Mouse (Mus musculus) liver, adult 2 months (tissue): Measurements from ENCODE around the gene Nuak2. TPM values are rescaled to one million over a fixed set of nuclear protein-coding genes. Genes with fewer than 3 reads are reported as not detected.
"Not testable (repeated sequence)": the region's sequence is repeated elsewhere in the genome, so short reads cannot be mapped to it uniquely, and the experiment has no call there.

Source experiments
- DNase-seq: peaks from one replicate; pipeline ENCODE4 v3.0.0-alpha.2; 2011; ENCODE audit warnings: low read depth, low spot score; ENCODE audit errors: extremely low read depth
- H3K27ac ChIP-seq: fragments of 200-500 bp; replicated peaks from 2 replicates; pipeline ENCODE4 v1.5.1; 2012; ENCODE audit warnings: low read depth, mild to moderate bottlenecking, control low read depth, inconsistent platforms, low read length; ENCODE audit not compliant: insufficient read depth
- H3K27me3 ChIP-seq: fragments of 200-500 bp; 2 replicates; pipeline ENCODE4 v1.6.1; 2012; ENCODE audit warnings: mild to moderate bottlenecking, moderate library complexity, low read length, inconsistent platforms; ENCODE audit not compliant: control insufficient read depth, insufficient read depth
- H3K36me3 ChIP-seq: fragments of 200-500 bp; 2 replicates; pipeline ENCODE4 v1.6.1; 2012; ENCODE audit warnings: low read length, inconsistent platforms; ENCODE audit not compliant: control insufficient read depth, insufficient read depth
- H3K4me1 ChIP-seq: fragments of 200-500 bp; 2 replicates; pipeline ENCODE4 v1.6.1; 2011; ENCODE audit warnings: low read length; ENCODE audit not compliant: control insufficient read depth, insufficient read depth
- H3K4me3 ChIP-seq: fragments of 200-500 bp; 2 replicates; pipeline ENCODE4 v1.5.1; 2011; ENCODE audit warnings: low read depth, mild to moderate bottlenecking, control low read depth, low read length, moderate library complexity; ENCODE audit not compliant: insufficient read depth
- H3K79me2 ChIP-seq: fragments of 200-500 bp; 2 replicates; pipeline ENCODE4 v1.6.1; 2012; ENCODE audit warnings: inconsistent platforms, mild to moderate bottlenecking, low read length, moderate library complexity; ENCODE audit not compliant: control insufficient read depth, insufficient read depth
- H3K9ac ChIP-seq: fragments of 200-500 bp; 2 replicates; pipeline ENCODE4 v1.6.1; 2012; ENCODE audit warnings: low read depth, mild to moderate bottlenecking, control low read depth, inconsistent platforms, low read length
- CTCF ChIP-seq: fragments of 200-500 bp; IDR thresholded peaks from 2 replicates; pipeline ENCODE4 v1.5.1; 2011; ENCODE audit warnings: low read depth, low read length, control low read depth
- POLR2A ChIP-seq: fragments of 200-500 bp; IDR thresholded peaks from 2 replicates; pipeline ENCODE4 v1.6.1; 2011; ENCODE audit warnings: low read length, control low read depth; ENCODE audit not compliant: insufficient read depth; ENCODE audit errors: extremely low read depth
- WGBS: fragments of 180-500 bp; shearing (Covaris S2); methylation state at CpG from one replicate; pipeline ENCODE4 v1.1.7; 2018; 5-methylcytosine and 5-hydroxymethylcytosine counted together
- polyA plus RNA-seq: library from polyadenylated mRNA; depleted of rRNA; stranded (reverse); fragments of >200 nt; gene quantifications from 2 replicates; pipeline ENCODE4 v1.2.3, GENCODE M21; 2012
- total RNA-seq: library from RNA; depleted of rRNA; stranded (reverse); fragments of >200 nt; gene quantifications from 2 replicates; pipeline ENCODE4 v1.2.3, GENCODE M21; 2014

Nuak2 gene
- total and polyA plus RNA-seq, 2 experiments, result 4.8 to 8.0 TPM

DNA sequence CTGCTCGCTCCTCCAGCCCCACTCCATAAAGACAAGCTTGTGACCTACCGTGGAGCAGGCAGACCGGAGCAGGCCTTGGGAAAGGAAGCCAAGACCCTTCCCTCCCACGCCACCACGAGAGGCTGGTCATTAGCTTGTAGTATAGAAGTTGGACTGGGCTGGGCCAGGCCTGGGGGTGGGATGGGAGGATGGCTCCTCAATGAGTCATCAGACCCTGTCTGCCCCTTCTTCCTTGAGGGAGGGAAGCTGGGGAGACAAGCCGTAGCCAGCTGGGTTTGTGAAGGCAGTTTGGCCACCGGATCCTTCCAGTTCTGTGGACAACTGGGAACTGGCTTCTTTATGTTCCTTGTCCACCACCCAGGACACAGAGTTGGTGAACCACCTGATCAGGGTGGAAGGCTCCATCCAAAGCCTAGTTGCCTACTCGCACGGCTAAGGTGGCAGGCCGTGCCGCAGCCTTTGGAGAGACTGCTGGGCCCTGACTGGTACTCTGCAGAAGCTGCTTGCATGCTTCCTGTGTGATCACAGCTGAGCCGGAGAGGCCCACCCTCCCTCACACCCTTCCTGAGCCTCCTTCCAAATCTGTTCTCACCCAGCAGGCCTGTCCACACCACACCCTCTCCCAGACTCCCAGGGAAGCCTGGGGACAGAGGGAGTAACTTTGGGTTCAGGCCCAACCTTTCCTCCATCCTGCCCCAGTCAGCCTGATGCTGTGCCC lies 30.4 kb downstream of the Nuak2 start:
- 68% methylated on average over 12 of the region's 12 CpGs for WGBS
- no peak overlapping the region for H3K4me3 ChIP-seq

DNA sequence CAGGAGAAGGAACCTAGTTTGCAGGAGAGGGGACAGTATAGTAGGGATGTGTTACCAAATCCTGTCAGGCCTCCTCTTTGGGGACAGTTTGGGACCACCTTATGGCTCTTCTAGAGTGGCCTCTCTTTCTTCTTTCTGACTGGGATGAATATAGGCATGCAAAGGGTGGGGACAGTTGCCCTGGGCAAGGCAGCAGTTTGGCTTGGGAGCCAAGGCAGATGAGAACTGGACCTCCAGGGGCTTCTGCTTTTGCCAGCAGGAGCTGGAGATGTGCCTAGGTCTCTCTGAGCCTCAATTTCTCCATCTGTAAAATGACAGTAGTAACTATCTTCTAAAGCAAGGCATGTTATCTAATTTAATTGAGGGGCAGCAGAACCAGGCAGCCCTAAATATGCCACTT lies 31.0 kb downstream of the Nuak2 start:
- H3K27ac ChIP-seq, result peak overlapping the region; percentile 61
- H3K4me1 ChIP-seq, result peaks cover 8% of the 10 kb centered on the region
- no peaks in the 10 kb centered on the region for H3K27me3 ChIP-seq
- no peaks in the 10 kb centered on the region for H3K36me3 ChIP-seq
- H3K9ac ChIP-seq, result no peak overlapping the region
- H3K79me2 ChIP-seq, result no peaks in the 10 kb centered on the region
- no peak for DNase-seq
- H3K4me3 ChIP-seq, result no peak overlapping the region
- no peak for TF ChIP-seq CTCF
- TF ChIP-seq POLR2A, result no peak

More for the DNA sequence above, 30.4 kb downstream of the Nuak2 start:
- H3K79me2 ChIP-seq, result no peaks in the 10 kb centered on the region
- H3K27ac ChIP-seq, result peak overlapping the region; percentile 61
- H3K27me3 ChIP-seq, result no peaks in the 10 kb centered on the region
- no peak overlapping the region; the same call in 1 of the 2 replicates for H3K9ac ChIP-seq
- DNase-seq, result no peak
- TF ChIP-seq CTCF (no peak), POLR2A (no peak)
- H3K4me1 ChIP-seq, result peaks cover 8% of the 10 kb centered on the region
- no peaks in the 10 kb centered on the region for H3K36me3 ChIP-seq

DNA sequence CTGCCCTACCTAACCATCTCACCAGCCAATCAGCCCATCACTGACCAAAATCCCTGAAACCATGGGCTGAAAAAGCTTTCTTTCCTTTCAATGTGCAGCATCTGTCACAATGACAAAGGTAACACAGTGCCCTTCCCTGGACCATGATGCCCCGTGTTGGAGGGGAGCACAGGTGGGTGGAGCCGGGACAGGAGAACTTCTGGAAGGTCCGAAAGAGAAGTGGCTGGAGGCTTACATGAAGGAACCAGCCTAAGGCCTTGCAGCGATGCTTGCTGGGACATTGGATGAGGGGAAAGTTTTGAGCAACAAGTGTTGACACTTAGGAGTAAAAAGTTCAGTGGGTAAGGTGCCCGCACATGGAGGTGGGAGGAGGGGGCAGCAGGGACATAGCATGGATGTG lies 32.5 kb downstream of the Nuak2 start:
- 81% methylated on average over 5 of the region's 5 CpGs for WGBS

DNA sequence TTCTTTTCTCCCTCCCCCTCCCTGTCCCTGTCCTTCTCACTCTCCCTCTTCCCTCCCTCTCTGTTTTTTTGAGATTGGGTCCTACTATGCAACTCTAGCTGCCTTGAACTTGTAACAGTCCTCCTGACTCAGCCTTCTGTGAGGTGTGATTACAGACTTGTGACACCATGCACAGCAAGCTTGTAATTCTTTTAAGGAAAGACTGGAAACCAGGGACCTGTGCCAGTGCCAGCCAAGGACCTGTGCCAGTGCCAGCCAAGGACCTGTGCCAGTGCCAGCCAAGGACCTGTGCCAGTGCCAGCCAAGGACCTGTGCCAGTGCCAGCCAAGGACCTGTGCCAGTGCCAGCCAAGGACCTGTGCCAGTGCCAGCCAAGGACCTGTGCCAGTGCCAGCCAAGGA lies 33.1 kb downstream of the Nuak2 start:
- H3K79me2 ChIP-seq, H3K4me1 ChIP-seq, H3K36me3 ChIP-seq, H3K4me3 ChIP-seq, H3K27me3 ChIP-seq, H3K27ac ChIP-seq, DNase-seq, H3K9ac ChIP-seq: not testable (repeated sequence)

More for the DNA sequence above, 32.5 kb downstream of the Nuak2 start:
- no peak overlapping the region for H3K4me3 ChIP-seq
- no peaks in the 10 kb centered on the region; the same call in 1 of the 2 replicates for H3K4me1 ChIP-seq
- no peak for DNase-seq
- no peaks in the 10 kb centered on the region for H3K27me3 ChIP-seq
- no peaks in the 10 kb centered on the region for H3K79me2 ChIP-seq
- TF ChIP-seq POLR2A (no peak), CTCF (no peak)
- no peak overlapping the region for H3K27ac ChIP-seq
- no peaks in the 10 kb centered on the region for H3K36me3 ChIP-seq
- no peak overlapping the region for H3K9ac ChIP-seq

DNA sequence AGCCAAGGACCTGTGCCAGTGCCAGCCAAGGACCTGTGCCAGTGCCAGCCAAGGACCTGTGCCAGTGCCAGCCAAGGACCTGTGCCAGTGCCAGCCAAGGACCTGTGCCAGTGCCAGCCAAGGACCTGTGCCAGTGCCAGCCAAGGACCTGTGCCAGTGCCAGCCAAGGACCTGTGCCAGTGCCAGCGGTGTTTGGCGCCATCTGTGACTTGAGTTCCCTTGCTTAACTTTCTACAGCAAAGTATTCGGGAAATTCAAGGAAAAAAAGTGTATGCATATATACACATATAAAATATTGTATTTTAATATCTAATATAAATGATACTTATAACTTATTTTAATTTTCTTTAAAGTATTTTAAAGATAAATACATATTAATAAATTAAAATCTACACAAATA lies 33.7 kb downstream of the Nuak2 start:
- not testable (repeated sequence) for H3K27ac ChIP-seq, H3K36me3 ChIP-seq, H3K4me1 ChIP-seq, H3K4me3 ChIP-seq, H3K79me2 ChIP-seq, H3K9ac ChIP-seq, DNase-seq, H3K27me3 ChIP-seq
- WGBS, result 48% methylated on average over 3 of the region's 3 CpGs

DNA sequence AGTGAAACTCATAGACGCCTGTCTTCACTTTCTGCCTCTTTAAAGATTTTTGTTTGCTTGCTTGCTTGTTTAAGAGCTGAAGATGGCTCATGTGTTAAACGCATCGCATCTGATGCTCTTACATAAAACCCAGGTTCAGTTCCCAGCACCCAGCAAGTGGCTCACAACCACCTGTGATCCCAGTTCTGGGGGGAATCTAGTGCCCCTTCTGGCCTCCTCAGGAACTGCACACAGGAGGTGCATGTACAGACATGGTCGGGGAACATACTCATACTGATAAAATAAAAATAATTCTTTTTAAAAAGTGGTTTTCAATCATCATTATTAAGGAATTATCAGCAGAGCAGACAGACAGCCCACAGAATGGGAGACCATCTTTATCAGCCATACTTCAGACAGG lies 35.1 kb downstream of the Nuak2 start:
- Histone ChIP-seq H3K27ac (no peak overlapping the region), H3K9ac (no peak overlapping the region), H3K4me1 (peaks cover 9% of the 10 kb centered on the region), H3K79me2 (no peaks in the 10 kb centered on the region), H3K36me3 (no peaks in the 10 kb centered on the region), H3K4me3 (no peak overlapping the region), H3K27me3 (no peaks in the 10 kb centered on the region)
- no peak for DNase-seq
- TF ChIP-seq POLR2A, result no peak
- no peak for TF ChIP-seq CTCF
- 95% methylated on average over 4 of the region's 4 CpGs for WGBS
